Mouse (Mus musculus) embryonic fibroblast, embryonic 13.5 days (primary cell): ENCODE data around the gene Galnt16.

Source experiments
- CTCF ChIP-seq: IDR thresholded peaks from 2 replicates; pipeline ENCODE4 v1.5.1; 2011; ENCODE audit warnings: mild to moderate bottlenecking, control low read depth, low read length, moderate library complexity, borderline replicate concordance; ENCODE audit not compliant: insufficient read depth
- POLR2A ChIP-seq: IDR thresholded peaks from 2 replicates; pipeline ENCODE4 v1.6.1; 2011; ENCODE audit warnings: low read depth, mild to moderate bottlenecking, control low read depth, low read length, moderate library complexity

GRCm38 (mm10) chr12:80654659-80655025 lies 136.6 kb downstream of the Galnt16 start:
- no peak for TF ChIP-seq CTCF
- TF ChIP-seq POLR2A = no peak
